Mouse (Mus musculus) layer of hippocampus, adult 18-20 months (tissue): ENCODE measurements around the gene Rd3. TPM values are rescaled to one million over a fixed set of nuclear protein-coding genes. Genes with fewer than 3 reads are reported as not detected.

Experiments
- DNase-seq, 2 experiments: peaks; one replicate each; pipeline ENCODE4 v3.0.0; 2022; ENCODE audit warnings: low spot score in 2 of 2
- total RNA-seq, 2 experiments: library from RNA; stranded (reverse); gene quantifications; 2 replicates each; pipeline ENCODE4 v1.2.3; 2021

Rd3 gene
- total RNA-seq, 2 experiments from 2014 or later: 0.35 to 0.46 TPM

- peak; percentile 39 to 84 for DNase-seq
Measured at GRCm38 (mm10) chr1:191963948-191964772, 13.0 kb upstream of the Rd3 start.

GRCm38 (mm10) chr1:191964773-191965481 lies 12.2 kb upstream of the Rd3 start:
- peak; percentile 65 to 85 for DNase-seq

GRCm38 (mm10) chr1:191969939-191970338 lies 7.2 kb upstream of the Rd3 start:
- no peak for DNase-seq

GRCm38 (mm10) chr1:191974509-191975405 lies 2.4 kb upstream of the Rd3 start:
- no peak for DNase-seq

GRCm38 (mm10) chr1:191981426-191982102 lies 4.4 kb downstream of the Rd3 start:
- no peak for DNase-seq

GRCm38 (mm10) chr1:191986674-191987480 lies 9.7 kb downstream of the Rd3 start:
- no peak for DNase-seq

- no peak for DNase-seq
Measured at GRCm38 (mm10) chr1:191987481-191987769, 10.3 kb downstream of the Rd3 start.

GRCm38 (mm10) chr1:191988646-191989045 lies 11.5 kb downstream of the Rd3 start:
- DNase-seq: no peak

GRCm38 (mm10) chr1:191989060-191989459 lies 11.9 kb downstream of the Rd3 start:
- DNase-seq: no peak

GRCm38 (mm10) chr1:191989994-191990393 lies 12.8 kb downstream of the Rd3 start:
- DNase-seq: peak; percentile 93 to 96

GRCm38 (mm10) chr1:191992040-191992780 lies 15.0 kb downstream of the Rd3 start:
- DNase-seq: no peak

GRCm38 (mm10) chr1:191994476-191994875 lies 17.3 kb downstream of the Rd3 start:
- DNase-seq: no peak

- peak in 1 of 2 experiments; percentile 44 for DNase-seq
Measured at GRCm38 (mm10) chr1:191995488-191995887, 18.3 kb downstream of the Rd3 start.

GRCm38 (mm10) chr1:191995916-191996315 lies 18.7 kb downstream of the Rd3 start:
- no peak for DNase-seq

GRCm38 (mm10) chr1:191996621-191997185 lies 19.5 kb downstream of the Rd3 start:
- peak in 1 of 2 experiments; percentile 37 for DNase-seq

- no peak for DNase-seq
Measured at GRCm38 (mm10) chr1:191999022-191999421, 21.9 kb downstream of the Rd3 start.
